Mouse (Mus musculus) monocyte, adult 2 months (primary cell): Measurements from ENCODE around the gene Zswim8.

Experiments used
- DNase-seq, 2 experiments: peaks; one replicate each; pipeline ENCODE4 v3.0.0; 2022; ENCODE audit warnings: low spot score in 2 of 2, low read depth in 1 of 2

Zswim8 gene

GRCm38 (mm10) chr14:20730853-20731602 lies 23.7 kb downstream of the Zswim8 start:
- DNase-seq = no peak

GRCm38 (mm10) chr14:20733041-20733951 lies 25.9 kb downstream of the Zswim8 start:
- DNase-seq = no peak

GRCm38 (mm10) chr14:20733952-20734774 lies 26.8 kb downstream of the Zswim8 start, which contains the start of gene Ndst2:
TSS of gene Ndst2 (minus strand) at chr14:20734562.
- peak; percentile 69 to 83 for DNase-seq

- no peak for DNase-seq
Observed at GRCm38 (mm10) chr14:20735052-20735451, 27.7 kb downstream of the Zswim8 start.

- DNase-seq = no peak
Observed at GRCm38 (mm10) chr14:20735892-20736390, 28.6 kb downstream of the Zswim8 start.

GRCm38 (mm10) chr14:20737306-20737705 lies 30.0 kb downstream of the Zswim8 start:
- DNase-seq = peak; percentile 22 to 28

GRCm38 (mm10) chr14:20738511-20738910 lies 31.2 kb downstream of the Zswim8 start:
- no peak for DNase-seq

GRCm38 (mm10) chr14:20741301-20741700 lies 33.9 kb downstream of the Zswim8 start:
- DNase-seq = no peak

- no peak for DNase-seq
Observed at GRCm38 (mm10) chr14:20743614-20744013, 36.3 kb downstream of the Zswim8 start.

GRCm38 (mm10) chr14:20746935-20747334 lies 39.6 kb downstream of the Zswim8 start:
- no peak for DNase-seq

GRCm38 (mm10) chr14:20748388-20748787 lies 41.0 kb downstream of the Zswim8 start:
- DNase-seq = no peak

- no peak for DNase-seq
Observed at GRCm38 (mm10) chr14:20749494-20750051, 42.2 kb downstream of the Zswim8 start.

- no peak for DNase-seq
Observed at GRCm38 (mm10) chr14:20750503-20750902, 43.2 kb downstream of the Zswim8 start.

- DNase-seq = no peak
Observed at GRCm38 (mm10) chr14:20753792-20754191, 46.4 kb downstream of the Zswim8 start.

GRCm38 (mm10) chr14:20757370-20757907 lies 50.1 kb downstream of the Zswim8 start:
- no peak for DNase-seq

- DNase-seq = no peak
Observed at GRCm38 (mm10) chr14:20758768-20759435, 51.5 kb downstream of the Zswim8 start.

- DNase-seq = no peak
Observed at GRCm38 (mm10) chr14:20764942-20765341, 57.6 kb downstream of the Zswim8 start.

- DNase-seq = peak; percentile 45 to 76
Observed at GRCm38 (mm10) chr14:20765642-20766258, 58.4 kb downstream of the Zswim8 start.

GRCm38 (mm10) chr14:20767936-20768335 lies 60.6 kb downstream of the Zswim8 start:
- DNase-seq = no peak
